Mouse (Mus musculus) erythroid progenitor cell, adult 5-6 weeks (primary cell): ENCODE results near the gene Atp13a2. TPM values are rescaled to one million over a fixed set of nuclear protein-coding genes. Genes with fewer than 3 reads are reported as not detected.

Source experiments
- ATAC-seq: replicated peaks from 2 replicates; pipeline ENCODE4 v1.8.0; 2016; ENCODE audit warnings: moderate number of reproducible peaks, mild to moderate bottlenecking, moderate TSS enrichment, inconsistent platforms; ENCODE audit not compliant: poor library complexity, low FRiP score, severe bottlenecking
- total RNA-seq, 2 experiments: library from RNA; stranded (forward) in 1 of 2; stranded (reverse) in 1 of 2; fragments of 150-400 nt in 1 of 2; fragments of 186-747, 209-891 nt in 1 of 2; gene quantifications; 2 replicates each; pipeline versions ENCODE4 v1.2.3 to v1.2.4; 2015 to 2017; ENCODE audit warnings: low replicate concordance in 2 of 2

Atp13a2 gene
- total RNA-seq, 2 experiments from 2014 or later: 4.2 to 18.0 TPM

- no peak for ATAC-seq
Observed at GRCm38 (mm10) chr4:141024052-141024451, 37.4 kb downstream of the Atp13a2 start.

- ATAC-seq: no peak
Observed at GRCm38 (mm10) chr4:141024992-141025391, 38.3 kb downstream of the Atp13a2 start.

GRCm38 (mm10) chr4:141030541-141031206 is 44.0 kb downstream of the Atp13a2 start:
- no peak for ATAC-seq

- peak; percentile 60 for ATAC-seq
Observed at GRCm38 (mm10) chr4:141031733-141032132, 45.1 kb downstream of the Atp13a2 start.

- ATAC-seq: no peak
Observed at GRCm38 (mm10) chr4:141033606-141034549, 47.2 kb downstream of the Atp13a2 start.

GRCm38 (mm10) chr4:141041117-141041516 is 54.4 kb downstream of the Atp13a2 start:
- no peak for ATAC-seq

GRCm38 (mm10) chr4:141044816-141045215 is 58.1 kb downstream of the Atp13a2 start:
- ATAC-seq: no peak

- ATAC-seq: no peak
Observed at GRCm38 (mm10) chr4:141048810-141049475, 62.3 kb downstream of the Atp13a2 start.

- ATAC-seq: no peak
Observed at GRCm38 (mm10) chr4:141049476-141049835, 62.8 kb downstream of the Atp13a2 start.

GRCm38 (mm10) chr4:141052442-141052841 is 65.8 kb downstream of the Atp13a2 start:
- no peak for ATAC-seq

GRCm38 (mm10) chr4:141053138-141053537 is 66.5 kb downstream of the Atp13a2 start:
- ATAC-seq: no peak

- no peak for ATAC-seq
Observed at GRCm38 (mm10) chr4:141053568-141054161, 67.0 kb downstream of the Atp13a2 start.

Other genes with a start within 250 kb of the Atp13a2 start
- gene Padi6, start 244.2 kb upstream of the Atp13a2 start, total RNA-seq (2015; ENCODE audit: low replicate concordance): not detected in 2 replicates
- gene Padi6, start 244.2 kb upstream of the Atp13a2 start, total RNA-seq (2017; ENCODE audit: low replicate concordance): not detected in 2 replicates
- gene Padi4, start 212.6 kb upstream of the Atp13a2 start, total RNA-seq (2015; ENCODE audit: low replicate concordance): 8.0 and 15.1 TPM in 2 replicates
- 4.1 and 15.1 TPM in 2 replicates for gene Padi4, start 212.6 kb upstream of the Atp13a2 start, total RNA-seq (2017; ENCODE audit: low replicate concordance)
- not detected in 2 replicates for gene Padi3, start 176.2 kb upstream of the Atp13a2 start, total RNA-seq (2015; ENCODE audit: low replicate concordance)
- not detected in 2 replicates for gene Padi3, start 176.2 kb upstream of the Atp13a2 start, total RNA-seq (2017; ENCODE audit: low replicate concordance)
- not detected in 2 replicates for gene Padi1, start 141.1 kb upstream of the Atp13a2 start, total RNA-seq (2015; ENCODE audit: low replicate concordance)
- not detected in 2 replicates for gene Padi1, start 141.1 kb upstream of the Atp13a2 start, total RNA-seq (2017; ENCODE audit: low replicate concordance)
- 1.1 and 3.4 TPM in 2 replicates for gene Padi2, start 80.5 kb upstream of the Atp13a2 start, total RNA-seq (2015; ENCODE audit: low replicate concordance)
- 1.3 and 3.5 TPM in 2 replicates for gene Padi2, start 80.5 kb upstream of the Atp13a2 start, total RNA-seq (2017; ENCODE audit: low replicate concordance)
- 44.3 and 52.0 TPM in 2 replicates for gene Sdhb, start 25.7 kb upstream of the Atp13a2 start, total RNA-seq (2015; ENCODE audit: low replicate concordance)
- 21.6 and 53.0 TPM in 2 replicates for gene Sdhb, start 25.7 kb upstream of the Atp13a2 start, total RNA-seq (2017; ENCODE audit: low replicate concordance)
- not detected in 2 replicates for gene Mfap2, start 23.5 kb downstream of the Atp13a2 start, total RNA-seq (2015; ENCODE audit: low replicate concordance)
- gene Mfap2, start 23.5 kb downstream of the Atp13a2 start, total RNA-seq (2017; ENCODE audit: low replicate concordance): not detected in 2 replicates
- 0.36 TPM in 1 of 2 replicates, not detected in the other for gene Crocc, start 73.7 kb downstream of the Atp13a2 start, total RNA-seq (2015; ENCODE audit: low replicate concordance)
- gene Crocc, start 73.7 kb downstream of the Atp13a2 start, total RNA-seq (2017; ENCODE audit: low replicate concordance): 1.4 TPM in 1 of 2 replicates, not detected in the other
- gene Necap2, start 91.5 kb downstream of the Atp13a2 start, total RNA-seq (2015; ENCODE audit: low replicate concordance): 51.1 and 67.4 TPM in 2 replicates
- gene Necap2, start 91.5 kb downstream of the Atp13a2 start, total RNA-seq (2017; ENCODE audit: low replicate concordance): 45.2 and 108 TPM in 2 replicates
- gene Spata21, start 101.5 kb downstream of the Atp13a2 start, total RNA-seq (2015; ENCODE audit: low replicate concordance): not detected in 2 replicates
- gene Spata21, start 101.5 kb downstream of the Atp13a2 start, total RNA-seq (2017; ENCODE audit: low replicate concordance): not detected in 2 replicates
- 13.7 and 19.3 TPM in 2 replicates for gene Szrd1, start 152.9 kb downstream of the Atp13a2 start, total RNA-seq (2015; ENCODE audit: low replicate concordance)
- 14.8 and 20.2 TPM in 2 replicates for gene Szrd1, start 152.9 kb downstream of the Atp13a2 start, total RNA-seq (2017; ENCODE audit: low replicate concordance)
- gene Fbxo42, start 161.0 kb downstream of the Atp13a2 start, total RNA-seq (2015; ENCODE audit: low replicate concordance): 37.5 and 43.6 TPM in 2 replicates
- 37.2 and 39.9 TPM in 2 replicates for gene Fbxo42, start 161.0 kb downstream of the Atp13a2 start, total RNA-seq (2017; ENCODE audit: low replicate concordance)
- not detected in 2 replicates for gene Rsg1, start 227.1 kb downstream of the Atp13a2 start, total RNA-seq (2015; ENCODE audit: low replicate concordance)
- gene Rsg1, start 227.1 kb downstream of the Atp13a2 start, total RNA-seq (2017; ENCODE audit: low replicate concordance): not detected in 2 replicates